Mouse (Mus musculus) kidney, adult 2 months (tissue): ENCODE measurements at regions not wholly inside any gene's neighbourhood (a gene's known extent, or its start where the extent isn't known, plus 50 kb on each side); places are given as distances from the start of the nearest gene placed in this dataset.

Experiments used
- DNase-seq: peaks from one replicate; pipeline ENCODE4 v3.0.0; 2021
- H3K27ac ChIP-seq: fragments of 200-500 bp; 2 replicates; pipeline ENCODE4 v1.5.1; 2012; ENCODE audit warnings: low read depth, low read length, control low read depth, inconsistent platforms; ENCODE audit not compliant: insufficient read depth
- H3K27me3 ChIP-seq: fragments of 200-500 bp; replicated peaks from 2 replicates; pipeline ENCODE4 v1.6.1; 2012; ENCODE audit warnings: mild to moderate bottlenecking, moderate library complexity, low read length, inconsistent platforms; ENCODE audit not compliant: control insufficient read depth, insufficient read depth
- H3K36me3 ChIP-seq: fragments of 200-500 bp; 2 replicates; pipeline ENCODE4 v1.6.1; 2012; ENCODE audit warnings: mild to moderate bottlenecking, moderate library complexity, low read length, inconsistent platforms; ENCODE audit not compliant: control insufficient read depth, insufficient read depth
- H3K4me1 ChIP-seq: fragments of 200-500 bp; 2 replicates; pipeline ENCODE4 v1.6.1; 2011; ENCODE audit warnings: low read length; ENCODE audit not compliant: control insufficient read depth, insufficient read depth
- H3K4me3 ChIP-seq: fragments of 200-500 bp; 2 replicates; pipeline ENCODE4 v1.5.1; 2011; ENCODE audit warnings: mild to moderate bottlenecking, low read depth, low read length, control low read depth; ENCODE audit not compliant: insufficient read depth
- CTCF ChIP-seq: fragments of 200-500 bp; conservative IDR thresholded peaks from 2 replicates; pipeline ENCODE4 v1.5.1; 2011; ENCODE audit warnings: low read depth, mild to moderate bottlenecking, control low read depth, low read length, moderate library complexity, mixed read lengths; ENCODE audit not compliant: insufficient read depth, insufficient read length
- POLR2A ChIP-seq: fragments of 200-500 bp; IDR thresholded peaks from one replicate; pipeline ENCODE4 v1.6.1; 2011; ENCODE audit warnings: low read depth, low read length, control low read depth
- WGBS: fragments of 180-500 bp; shearing (Covaris S2); methylation state at CpG from one replicate; pipeline ENCODE4 v1.1.7; 2018; 5-methylcytosine and 5-hydroxymethylcytosine counted together

DNA sequence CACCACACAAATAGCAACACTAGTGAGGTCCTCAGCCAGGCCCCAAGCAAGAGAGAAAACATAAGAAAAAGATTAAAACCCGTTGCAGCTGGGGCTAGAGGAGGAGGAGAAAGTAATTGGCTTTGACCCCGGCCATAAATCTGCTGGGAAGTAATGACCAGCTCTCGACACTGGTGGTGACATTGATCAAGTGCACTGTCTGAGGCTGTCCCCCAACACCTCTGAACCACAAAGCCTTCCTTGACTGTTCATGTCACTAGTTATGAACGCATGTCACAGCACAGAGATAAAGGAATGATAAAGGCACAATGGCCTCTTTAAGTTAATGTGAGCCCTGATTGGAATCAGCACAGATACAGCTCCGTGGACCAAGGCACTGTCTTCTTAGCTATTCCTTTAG, 640.1 kb downstream of the Dok5 start:
- no peaks in the 10 kb centered on the region for H3K4me1 ChIP-seq
- no peaks in the 10 kb centered on the region for H3K27me3 ChIP-seq
- no peaks in the 10 kb centered on the region for H3K36me3 ChIP-seq
- WGBS = 15% methylated on average over 5 of the region's 5 CpGs
- DNase-seq = no peak
- no peak overlapping the region for H3K27ac ChIP-seq
- TF ChIP-seq POLR2A (no peak), CTCF (no peak)
- no peak overlapping the region for H3K4me3 ChIP-seq

DNA sequence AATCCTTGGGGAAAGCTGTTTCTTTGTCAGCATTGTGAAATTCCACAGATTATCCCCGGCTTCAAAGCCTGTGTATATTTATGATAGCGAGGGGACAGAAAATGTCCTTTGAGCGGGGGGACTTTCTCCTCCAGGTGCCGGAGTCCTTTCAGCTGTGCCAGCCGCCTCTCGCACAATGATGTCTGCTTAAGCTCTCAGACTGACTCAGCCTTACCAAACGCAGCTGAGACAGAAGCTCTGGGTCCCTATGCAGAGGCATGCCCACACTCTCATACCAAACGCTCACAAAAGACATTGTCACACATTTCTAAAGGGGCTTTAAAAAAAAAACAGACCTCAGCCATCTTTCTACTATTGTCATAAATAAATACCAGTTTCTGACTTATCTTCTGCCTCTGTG, 633.9 kb downstream of the Dok5 start:
- TF ChIP-seq CTCF (no peak), POLR2A (no peak)
- H3K27me3 ChIP-seq = no peaks in the 10 kb centered on the region
- H3K27ac ChIP-seq = no peak overlapping the region
- DNase-seq = no peak
- no peak overlapping the region for H3K4me3 ChIP-seq
- 76% methylated on average over 8 of the region's 8 CpGs for WGBS
- H3K36me3 ChIP-seq = no peaks in the 10 kb centered on the region
- no peaks in the 10 kb centered on the region for H3K4me1 ChIP-seq

DNA sequence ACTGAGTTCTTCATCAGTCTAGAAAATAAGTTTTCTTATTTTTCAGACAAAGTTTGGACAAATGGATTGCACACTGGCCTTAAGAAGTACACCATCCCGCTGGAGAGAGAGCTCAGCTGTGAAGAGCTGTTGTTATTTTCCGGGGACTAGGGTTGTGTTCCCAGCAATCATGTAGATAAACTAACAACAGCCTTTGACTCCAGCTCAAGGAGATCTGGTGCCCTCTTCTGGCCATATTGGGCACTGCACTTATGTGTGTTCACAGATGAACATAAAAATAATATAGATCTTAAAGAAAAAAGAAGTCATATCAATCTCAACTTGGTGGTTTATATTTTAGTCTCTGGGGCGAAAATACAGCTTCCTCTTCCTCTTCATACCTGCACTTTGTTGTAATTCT, 633.0 kb downstream of the Dok5 start:
- H3K36me3 ChIP-seq = no peaks in the 10 kb centered on the region
- no peaks in the 10 kb centered on the region for H3K27me3 ChIP-seq
- H3K4me3 ChIP-seq = no peak overlapping the region
- DNase-seq = no peak
- TF ChIP-seq POLR2A (no peak), CTCF (peak; percentile 19; the same call in 1 of the 2 replicates)
- WGBS = 87% methylated on average over 3 of the region's 3 CpGs
- no peaks in the 10 kb centered on the region for H3K4me1 ChIP-seq
- H3K27ac ChIP-seq = no peak overlapping the region

DNA sequence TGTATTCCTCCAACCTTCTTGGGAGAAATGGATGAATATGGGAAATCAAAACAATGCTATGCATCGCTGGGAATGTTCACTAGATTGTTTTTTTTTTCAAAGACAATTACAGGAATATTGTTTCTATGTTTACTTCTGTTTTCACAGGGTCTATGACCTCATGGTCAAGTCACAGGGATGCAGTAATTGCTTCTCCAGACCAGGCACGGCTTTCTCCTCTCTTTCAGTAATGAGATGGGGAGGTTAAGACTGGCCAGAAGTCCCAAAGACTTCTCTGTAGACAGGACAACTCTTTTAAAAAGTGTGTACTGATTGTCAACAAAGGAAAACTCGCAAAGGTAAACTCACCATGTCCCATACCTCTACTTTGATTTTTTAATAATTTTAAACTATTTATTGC, 631.8 kb downstream of the Dok5 start:
- TF ChIP-seq POLR2A (no peak), CTCF (no peak)
- H3K4me3 ChIP-seq = no peak overlapping the region
- DNase-seq = no peak
- H3K27me3 ChIP-seq = no peaks in the 10 kb centered on the region
- H3K27ac ChIP-seq = no peak overlapping the region
- H3K36me3 ChIP-seq = no peaks in the 10 kb centered on the region
- H3K4me1 ChIP-seq = no peaks in the 10 kb centered on the region
- WGBS = 75% methylated on average over 3 of the region's 3 CpGs

DNA sequence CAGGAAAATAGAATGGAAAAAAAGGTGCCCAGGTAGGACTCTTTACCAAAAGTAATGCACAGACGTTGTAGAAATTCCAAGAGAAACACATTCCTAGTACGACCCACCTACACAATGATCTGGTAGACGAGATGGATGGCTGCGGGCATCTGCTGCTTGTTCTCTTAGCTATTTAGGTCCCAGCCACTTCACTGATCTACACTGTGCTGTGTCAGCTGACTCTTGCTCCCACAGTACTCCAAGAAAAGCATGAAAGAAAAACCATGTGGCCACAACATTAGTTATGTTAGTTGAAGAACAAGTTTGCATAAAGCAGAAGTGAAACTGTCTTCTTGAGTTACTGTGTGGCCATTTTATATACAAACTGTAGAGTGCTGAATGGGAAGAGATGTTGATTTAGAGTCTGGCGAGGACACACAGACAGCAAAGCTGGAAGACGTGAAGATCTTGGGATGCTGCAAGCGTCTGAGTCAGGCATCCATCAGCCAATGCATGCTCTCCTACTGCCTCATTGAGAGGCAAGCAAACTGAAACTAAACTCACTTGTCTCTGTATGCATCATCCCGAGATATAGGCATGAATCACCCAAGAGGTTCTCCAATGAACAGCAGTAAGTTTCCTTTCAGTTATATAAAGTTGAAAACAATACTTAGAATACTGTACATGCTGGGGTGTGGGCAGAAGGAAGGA, 626.6 kb downstream of the Dok5 start:
- no peaks in the 10 kb centered on the region for H3K36me3 ChIP-seq
- no peaks in the 10 kb centered on the region for H3K27me3 ChIP-seq
- H3K27ac ChIP-seq = no peak overlapping the region
- no peak for DNase-seq
- no peaks in the 10 kb centered on the region for H3K4me1 ChIP-seq
- TF ChIP-seq CTCF = no peak
- no peak for TF ChIP-seq POLR2A
- no peak overlapping the region for H3K4me3 ChIP-seq
- WGBS = 86% methylated on average over 8 of the region's 8 CpGs

DNA sequence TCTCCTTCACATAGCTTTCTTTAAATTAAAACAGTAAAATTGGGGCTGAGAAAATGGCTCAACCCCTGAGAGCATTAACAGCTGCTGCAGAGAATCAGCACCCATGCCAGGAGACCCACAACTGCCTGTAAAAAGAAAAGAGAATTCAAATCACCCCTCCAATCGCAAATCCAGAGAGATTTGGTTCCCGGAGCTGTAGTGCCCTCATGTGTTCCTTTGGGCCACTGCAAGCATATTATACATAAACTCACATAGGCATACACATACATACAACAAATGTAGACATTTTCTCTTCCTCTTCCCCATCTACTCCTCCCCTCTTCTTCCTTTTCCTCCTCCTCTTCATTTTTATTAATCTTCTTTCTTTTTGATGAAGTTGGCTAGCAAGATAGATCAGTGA, 616.5 kb downstream of the Dok5 start:
- Histone ChIP-seq H3K27ac (no peak overlapping the region), H3K27me3 (no peaks in the 10 kb centered on the region), H3K36me3 (no peaks in the 10 kb centered on the region), H3K4me3 (no peak overlapping the region), H3K4me1 (no peaks in the 10 kb centered on the region)
- DNase-seq = no peak
- TF ChIP-seq CTCF = no peak
- TF ChIP-seq POLR2A = no peak
- WGBS = 94% methylated on average over 2 of the region's 2 CpGs

DNA sequence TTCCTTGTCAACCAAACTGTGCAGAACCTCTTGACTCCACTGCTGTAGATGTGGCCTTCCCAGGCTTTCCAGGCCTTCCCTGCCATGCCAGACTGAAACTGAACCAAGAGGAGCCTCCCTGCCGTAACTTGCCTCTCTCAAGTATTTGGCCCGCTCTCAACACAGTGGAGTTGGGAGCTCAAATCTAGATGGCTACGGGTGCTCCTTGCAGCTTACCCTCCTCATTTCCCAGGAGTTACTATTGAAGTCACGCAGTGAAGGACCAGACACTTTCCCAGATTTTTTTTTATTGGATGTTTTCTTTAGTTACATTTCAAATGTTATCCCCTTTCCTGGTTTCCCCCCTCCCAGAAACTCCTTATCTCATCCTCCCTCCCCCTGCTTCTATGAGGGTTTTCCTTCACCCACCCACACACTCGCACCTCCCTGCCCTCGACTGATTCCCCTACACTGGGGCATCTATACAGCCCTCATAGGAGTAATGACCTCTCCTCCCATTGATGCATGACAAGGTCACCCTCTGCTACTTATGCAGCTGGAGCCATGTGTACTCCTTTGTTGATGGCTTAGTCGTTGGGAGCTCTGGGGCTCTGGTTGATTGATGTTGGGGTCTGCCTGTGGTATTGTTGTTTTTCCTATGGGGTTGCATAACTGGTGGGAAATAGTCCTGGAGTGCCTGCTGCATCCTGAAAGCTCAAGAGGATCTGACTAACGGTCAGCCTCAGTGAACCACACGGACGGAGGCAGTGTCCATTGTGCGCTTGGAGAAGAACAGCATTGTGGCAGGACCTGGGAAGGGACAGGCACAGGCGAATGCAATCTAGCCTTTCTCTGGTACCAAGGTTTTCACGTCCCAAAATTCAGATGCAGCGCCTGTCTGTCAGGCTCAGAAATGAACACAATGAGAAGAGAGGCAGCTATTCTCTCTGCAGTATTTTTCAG, 602.5 kb downstream of the Dok5 start:
- Histone ChIP-seq H3K4me1 (no peaks in the 10 kb centered on the region), H3K36me3 (no peaks in the 10 kb centered on the region), H3K4me3 (no peak overlapping the region), H3K27ac (no peak overlapping the region), H3K27me3 (no peaks in the 10 kb centered on the region)
- no peak for TF ChIP-seq CTCF
- no peak for TF ChIP-seq POLR2A
- no peak for DNase-seq
- 56% methylated on average over 14 of the region's 14 CpGs for WGBS
